Mouse (Mus musculus): ENCODE data around the gene Hsd17b12.

Hsd17b12 gene

GRCm38 (mm10) chr2:94062791-94063190 lies 95.0 kb downstream of the Hsd17b12 start:
- no peaks in the 10 kb centered on the region for H3K9me3 ChIP-seq (ENCODE audit: low read length)

GRCm38 (mm10) chr2:94059459-94059858 lies 98.3 kb downstream of the Hsd17b12 start:
- Histone ChIP-seq H3K27me3 (ENCODE audit: insufficient read depth, low read length) (no peaks in the 10 kb centered on the region), H3K4me1 (replicated peaks; ENCODE audit: low read depth, low read length) (peaks cover 3% of the 10 kb centered on the region; the same call in 1 of the 2 replicates), H3K9me3 (ENCODE audit: low read length) (no peaks in the 10 kb centered on the region), H3K36me3 (ENCODE audit: insufficient read depth, low read length) (peaks cover 13% of the 10 kb centered on the region), H3K4me3 (replicated peaks; ENCODE audit: low read length) (no peak overlapping the region)
- no peak for TF ChIP-seq POU5F1 (IDR thresholded peaks at IDR 0.05; ENCODE audit: borderline replicate concordance, low read length)
- peak; percentile 39 for TF ChIP-seq CTCF (conservative IDR thresholded peaks at IDR 0.05; ENCODE audit: low read length)

More at GRCm38 (mm10) chr2:94062791-94063190, 95.0 kb downstream of the Hsd17b12 start:
- Histone ChIP-seq H3K4me1 (replicated peaks; ENCODE audit: low read depth, low read length) (no peaks in the 10 kb centered on the region), H3K4me3 (replicated peaks; ENCODE audit: low read length) (no peak overlapping the region), H3K36me3 (ENCODE audit: insufficient read depth, low read length) (peaks cover 38% of the 10 kb centered on the region), H3K27me3 (ENCODE audit: insufficient read depth, low read length) (no peaks in the 10 kb centered on the region)
- TF ChIP-seq POU5F1 (IDR thresholded peaks at IDR 0.05; ENCODE audit: borderline replicate concordance, low read length) (no peak), CTCF (conservative IDR thresholded peaks at IDR 0.05; ENCODE audit: low read length) (no peak), NANOG (IDR thresholded peaks at IDR 0.05; ENCODE audit: borderline replicate concordance, low read length) (no peak)

- Histone ChIP-seq H3K27me3 (ENCODE audit: insufficient read depth, low read length) (no peaks in the 10 kb centered on the region), H3K4me3 (replicated peaks; ENCODE audit: low read length) (no peak overlapping the region), H3K9me3 (ENCODE audit: low read length) (no peaks in the 10 kb centered on the region), H3K36me3 (ENCODE audit: insufficient read depth, low read length) (peaks cover 34% of the 10 kb centered on the region), H3K4me1 (replicated peaks; ENCODE audit: low read depth, low read length) (peaks cover 3% of the 10 kb centered on the region; the same call in 1 of the 2 replicates)
- peak; percentile 58 for TF ChIP-seq CTCF (conservative IDR thresholded peaks at IDR 0.05; ENCODE audit: low read length)
- TF ChIP-seq POU5F1 (IDR thresholded peaks at IDR 0.05; ENCODE audit: borderline replicate concordance, low read length), result no peak
Observed at GRCm38 (mm10) chr2:94054813-94055212, 103.0 kb downstream of the Hsd17b12 start.

GRCm38 (mm10) chr2:94051952-94052351 lies 105.8 kb downstream of the Hsd17b12 start:
- H3K9me3 ChIP-seq (ENCODE audit: low read length), result no peaks in the 10 kb centered on the region
- H3K27me3 ChIP-seq (ENCODE audit: insufficient read depth, low read length), result no peaks in the 10 kb centered on the region
- TF ChIP-seq NANOG (IDR thresholded peaks at IDR 0.05; ENCODE audit: borderline replicate concordance, low read length), result no peak
- TF ChIP-seq CTCF (conservative IDR thresholded peaks at IDR 0.05; ENCODE audit: low read length), result no peak
- no peak for TF ChIP-seq POU5F1 (IDR thresholded peaks at IDR 0.05; ENCODE audit: borderline replicate concordance, low read length)
- H3K4me1 ChIP-seq (replicated peaks; ENCODE audit: low read depth, low read length), result peaks cover 10% of the 10 kb centered on the region; the same call in 1 of the 2 replicates
- peaks cover 38% of the 10 kb centered on the region for H3K36me3 ChIP-seq (ENCODE audit: insufficient read depth, low read length)
- H3K4me3 ChIP-seq (replicated peaks; ENCODE audit: low read length), result no peak overlapping the region

- Histone ChIP-seq H3K4me3 (replicated peaks; ENCODE audit: low read length) (no peak overlapping the region), H3K9me3 (ENCODE audit: low read length) (no peaks in the 10 kb centered on the region), H3K36me3 (ENCODE audit: insufficient read depth, low read length) (peaks cover 43% of the 10 kb centered on the region), H3K4me1 (replicated peaks; ENCODE audit: low read depth, low read length) (peaks cover 8% of the 10 kb centered on the region; the same call in 1 of the 2 replicates), H3K27me3 (ENCODE audit: insufficient read depth, low read length) (no peaks in the 10 kb centered on the region)
- TF ChIP-seq POU5F1 (IDR thresholded peaks at IDR 0.05; ENCODE audit: borderline replicate concordance, low read length), result no peak
- TF ChIP-seq NANOG (IDR thresholded peaks at IDR 0.05; ENCODE audit: borderline replicate concordance, low read length), result no peak
- TF ChIP-seq CTCF (conservative IDR thresholded peaks at IDR 0.05; ENCODE audit: low read length), result no peak
Observed at GRCm38 (mm10) chr2:94050901-94051300, 106.9 kb downstream of the Hsd17b12 start.

- Histone ChIP-seq H3K27me3 (ENCODE audit: insufficient read depth, low read length) (no peaks in the 10 kb centered on the region), H3K36me3 (ENCODE audit: insufficient read depth, low read length) (peaks cover 56% of the 10 kb centered on the region), H3K4me1 (replicated peaks; ENCODE audit: low read depth, low read length) (peaks cover 8% of the 10 kb centered on the region; the same call in 1 of the 2 replicates), H3K9me3 (ENCODE audit: low read length) (no peaks in the 10 kb centered on the region), H3K4me3 (replicated peaks; ENCODE audit: low read length) (no peak overlapping the region)
- TF ChIP-seq CTCF (conservative IDR thresholded peaks at IDR 0.05; ENCODE audit: low read length), result no peak
- TF ChIP-seq POU5F1 (IDR thresholded peaks at IDR 0.05; ENCODE audit: borderline replicate concordance, low read length), result no peak
- TF ChIP-seq NANOG (IDR thresholded peaks at IDR 0.05; ENCODE audit: borderline replicate concordance, low read length), result no peak
Observed at GRCm38 (mm10) chr2:94049471-94050176, 108.1 kb downstream of the Hsd17b12 start.

GRCm38 (mm10) chr2:94048733-94049470 lies 108.9 kb downstream of the Hsd17b12 start:
- no peaks in the 10 kb centered on the region for H3K9me3 ChIP-seq (ENCODE audit: low read length)
- no peaks in the 10 kb centered on the region for H3K27me3 ChIP-seq (ENCODE audit: insufficient read depth, low read length)
- TF ChIP-seq CTCF (conservative IDR thresholded peaks at IDR 0.05; ENCODE audit: low read length) (no peak), NANOG (IDR thresholded peaks at IDR 0.05; ENCODE audit: borderline replicate concordance, low read length) (no peak), POU5F1 (IDR thresholded peaks at IDR 0.05; ENCODE audit: borderline replicate concordance, low read length) (no peak)
- no peak overlapping the region for H3K4me3 ChIP-seq (replicated peaks; ENCODE audit: low read length)
- H3K4me1 ChIP-seq (replicated peaks; ENCODE audit: low read depth, low read length), result peaks cover 8% of the 10 kb centered on the region; the same call in 1 of the 2 replicates
- H3K36me3 ChIP-seq (ENCODE audit: insufficient read depth, low read length), result peaks cover 61% of the 10 kb centered on the region

GRCm38 (mm10) chr2:94048271-94048670 lies 109.5 kb downstream of the Hsd17b12 start:
- no peaks in the 10 kb centered on the region for H3K9me3 ChIP-seq (ENCODE audit: low read length)
- H3K36me3 ChIP-seq (ENCODE audit: insufficient read depth, low read length), result peaks cover 61% of the 10 kb centered on the region
- no peaks in the 10 kb centered on the region for H3K27me3 ChIP-seq (ENCODE audit: insufficient read depth, low read length)

More at GRCm38 (mm10) chr2:94048271-94048670, 109.5 kb downstream of the Hsd17b12 start:
- TF ChIP-seq CTCF (conservative IDR thresholded peaks at IDR 0.05; ENCODE audit: low read length) (no peak), POU5F1 (IDR thresholded peaks at IDR 0.05; ENCODE audit: borderline replicate concordance, low read length) (no peak)
- H3K4me3 ChIP-seq (replicated peaks; ENCODE audit: low read length), result no peak overlapping the region
- peaks cover 8% of the 10 kb centered on the region; the same call in 1 of the 2 replicates for H3K4me1 ChIP-seq (replicated peaks; ENCODE audit: low read depth, low read length)

Measured in E14TG2a.4 (cell line).